Mouse (Mus musculus) spleen, adult 12 weeks (tissue): ENCODE measurements around the gene Rnf224.

Experiments used
- DNase-seq: peaks from one replicate; pipeline ENCODE4 v3.0.0; 2022; ENCODE audit warnings: low spot score

Gene Rnf224

DNA sequence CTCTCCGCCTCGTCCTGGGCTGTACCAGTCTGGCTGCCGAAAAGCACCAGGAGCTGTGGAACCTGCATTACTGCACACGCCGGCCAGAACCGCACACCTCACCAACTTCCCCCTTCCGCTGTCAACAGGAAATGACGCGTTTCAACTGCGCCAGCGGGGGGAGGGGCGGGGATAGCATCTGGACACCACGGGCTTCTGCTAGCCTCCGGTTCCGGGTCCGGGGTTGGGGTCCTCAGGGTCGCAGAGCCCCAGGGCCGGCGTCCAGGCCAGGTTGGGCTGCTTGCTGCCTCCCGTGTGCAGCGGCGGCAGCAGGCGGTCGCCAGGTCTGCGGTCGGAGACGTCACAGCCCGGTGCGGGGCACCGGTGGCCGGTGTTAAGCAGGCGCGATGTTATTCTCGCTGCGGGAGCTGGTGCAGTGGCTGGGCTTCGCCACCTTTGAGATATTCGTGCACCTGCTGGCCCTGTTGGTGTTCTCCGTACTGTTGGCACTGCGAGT lies 18.7 kb upstream of the Rnf224 start, which contains the start of gene Tmem203:
Gene Tmem203, plus strand, starts transcription at position 156 of the 496 bp plus-strand sequence.
- peak; percentile 93 for DNase-seq

DNA sequence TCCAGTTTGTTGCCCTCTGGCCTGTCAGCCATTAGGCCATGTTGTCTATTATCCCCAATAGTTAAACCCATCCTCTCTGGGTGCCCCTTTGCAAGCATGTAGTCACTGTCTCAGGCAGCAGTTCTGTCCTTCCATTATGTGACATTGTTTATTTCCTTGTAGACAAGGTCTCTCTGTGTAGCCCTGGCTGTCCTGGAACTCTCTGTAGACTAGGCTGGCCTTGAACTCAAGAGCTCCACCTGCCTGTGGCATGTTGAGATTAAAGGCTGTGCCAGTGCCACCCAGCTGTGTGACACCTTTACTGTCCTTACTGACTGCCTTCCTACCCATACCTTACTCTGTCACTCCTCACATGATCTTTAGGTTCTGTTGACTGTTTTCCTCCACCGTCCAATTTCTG lies 15.7 kb upstream of the Rnf224 start:
- no peak for DNase-seq

GRCm38 (mm10) chr2:25246183-25247072 lies 9.8 kb upstream of the Rnf224 start, which contains the start of gene AL732309.1:
TSS of gene AL732309.1 (minus strand) at chr2:25246863.
- no peak for DNase-seq

- DNase-seq: no peak
Observed at GRCm38 (mm10) chr2:25244144-25244543, 7.6 kb upstream of the Rnf224 start.

- DNase-seq: no peak
Observed at GRCm38 (mm10) chr2:25243342-25243741, 6.8 kb upstream of the Rnf224 start.

GRCm38 (mm10) chr2:25242101-25242506 lies 5.5 kb upstream of the Rnf224 start, which contains the start of the genes Rnf208 and Cysrt1:
TSS of gene Rnf208 (plus strand) at chr2:25242255.
TSS of gene Cysrt1 (minus strand) at chr2:25242452.
- no peak for DNase-seq

GRCm38 (mm10) chr2:25241438-25241775 lies 4.8 kb upstream of the Rnf224 start:
- DNase-seq: no peak

DNA sequence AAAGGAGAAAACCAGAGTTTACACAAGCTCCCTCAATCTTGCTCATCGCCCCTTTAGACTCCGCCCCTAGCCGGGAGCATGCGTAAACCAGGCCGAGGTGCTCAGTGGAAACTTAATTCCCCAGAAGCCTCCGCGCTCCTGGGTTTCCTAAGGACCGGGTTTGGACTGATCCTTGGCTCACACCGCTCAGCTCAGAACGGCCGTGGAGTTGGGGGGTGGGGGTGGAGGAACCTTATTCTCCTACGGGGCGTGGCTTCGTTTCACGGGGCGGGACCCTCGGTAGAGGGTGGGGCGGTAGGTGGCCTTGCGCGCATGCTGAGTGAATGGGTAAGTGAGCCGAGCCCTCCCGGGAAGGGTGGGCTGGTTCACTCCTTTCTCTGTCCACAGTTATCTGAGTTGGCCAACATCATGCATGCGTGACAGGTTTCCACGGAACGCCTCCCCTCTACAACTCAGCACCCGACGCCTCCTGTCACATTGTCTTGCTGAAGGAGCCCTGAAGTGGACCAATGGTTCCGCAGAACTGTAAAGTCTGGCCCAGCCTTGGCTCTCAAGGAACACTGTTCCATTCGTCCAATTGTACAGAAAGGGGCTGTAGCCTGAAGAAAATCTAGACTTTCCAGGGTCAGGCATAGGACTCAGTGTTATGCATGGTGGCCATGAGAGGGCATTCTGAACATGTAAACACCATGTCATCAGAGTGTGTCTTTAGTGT lies 4.3 kb upstream of the Rnf224 start:
- no peak for DNase-seq

DNA sequence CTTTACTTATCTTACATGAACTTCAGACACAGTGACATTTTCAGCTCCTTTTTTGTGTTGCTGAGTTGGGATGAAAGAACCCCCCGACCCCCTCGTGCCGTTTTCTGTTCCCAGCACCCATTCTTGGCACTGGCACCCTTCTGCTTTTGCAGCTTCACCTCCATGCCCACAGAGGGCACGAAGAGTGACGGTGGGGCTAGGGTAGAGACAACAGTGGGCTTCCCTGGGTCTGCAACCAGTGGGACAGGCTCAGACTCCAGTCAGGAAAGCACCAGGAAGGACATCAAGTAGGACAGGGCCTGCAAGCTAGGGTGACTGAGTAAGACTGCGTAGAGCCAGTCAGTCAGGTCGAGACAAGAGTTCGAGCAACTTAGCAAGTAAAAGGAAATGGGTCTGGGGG lies 3.7 kb upstream of the Rnf224 start:
- no peak for DNase-seq

- no peak for DNase-seq
Observed at GRCm38 (mm10) chr2:25239766-25240165, 3.2 kb upstream of the Rnf224 start.

GRCm38 (mm10) chr2:25238106-25238505 lies 1.5 kb upstream of the Rnf224 start:
- DNase-seq: no peak

DNA sequence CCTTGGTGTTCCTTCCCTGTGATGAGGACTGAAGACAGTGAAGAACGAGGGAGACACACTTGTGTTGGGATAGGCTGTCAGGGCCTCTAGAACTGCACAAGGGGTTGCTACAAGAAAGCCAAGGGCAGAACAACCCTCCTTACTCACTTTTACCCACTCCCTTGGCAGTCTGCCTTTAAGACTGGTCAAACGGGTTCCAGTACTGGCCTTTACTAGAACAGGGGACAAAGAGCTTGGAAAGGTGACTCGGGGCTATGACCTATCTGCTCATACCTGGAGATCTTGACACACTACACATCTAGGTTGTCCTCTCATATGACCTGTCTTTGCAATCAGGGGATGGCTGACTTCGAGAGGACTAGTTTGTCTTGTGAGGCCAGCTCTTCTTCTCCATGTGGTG lies 935 bp upstream of the Rnf224 start:
- DNase-seq: no peak

GRCm38 (mm10) chr2:25234551-25235220 lies 1.9 kb downstream of the Rnf224 start:
- no peak for DNase-seq

- DNase-seq: no peak
Observed at GRCm38 (mm10) chr2:25234050-25234449, 2.5 kb downstream of the Rnf224 start, which contains the start of gene Slc34a3. TSS of gene Slc34a3 (minus strand) at chr2:25234364.

DNA sequence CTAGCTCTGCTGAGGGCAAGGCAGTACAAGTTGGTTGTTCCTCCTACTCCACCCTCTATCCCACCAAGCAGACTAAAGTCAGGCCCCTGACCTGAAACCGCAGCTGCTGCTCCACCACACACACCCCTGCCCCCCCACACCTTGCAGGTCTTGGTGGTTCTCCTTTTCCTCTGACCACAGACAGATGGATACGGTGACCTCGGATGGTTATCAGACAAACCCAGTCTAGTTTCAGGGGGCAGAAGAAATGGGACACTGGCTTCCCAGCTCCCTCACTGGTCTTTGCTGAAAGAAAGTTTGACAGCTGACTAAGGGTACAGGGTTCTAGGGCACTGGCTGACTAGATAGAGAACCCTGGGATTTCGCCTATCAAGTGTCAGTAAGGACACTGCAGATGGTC lies 3.2 kb downstream of the Rnf224 start:
- no peak for DNase-seq

GRCm38 (mm10) chr2:25231038-25231437 lies 5.5 kb downstream of the Rnf224 start:
- no peak for DNase-seq

GRCm38 (mm10) chr2:25230581-25230980 lies 6.0 kb downstream of the Rnf224 start:
- DNase-seq: no peak

- no peak for DNase-seq
Observed at GRCm38 (mm10) chr2:25229582-25229981, 7.0 kb downstream of the Rnf224 start.

- no peak for DNase-seq
Observed at GRCm38 (mm10) chr2:25228995-25229530, 7.5 kb downstream of the Rnf224 start.

GRCm38 (mm10) chr2:25228431-25228889 lies 8.1 kb downstream of the Rnf224 start:
- DNase-seq: peak; percentile 80

- no peak for DNase-seq
Observed at GRCm38 (mm10) chr2:25227406-25227805, 9.2 kb downstream of the Rnf224 start.

- no peak for DNase-seq
Observed at GRCm38 (mm10) chr2:25226864-25227263, 9.7 kb downstream of the Rnf224 start.
